Mouse (Mus musculus) bone marrow macrophage, adult 2 months (primary cell): ENCODE measurements around the gene Cfap126.

ENCODE experiments used
- CTCF ChIP-seq: IDR thresholded peaks from 2 replicates; pipeline ENCODE4 v1.5.1; 2012; ENCODE audit warnings: low read depth, mild to moderate bottlenecking, low read length, moderate library complexity
- POLR2A ChIP-seq: IDR thresholded peaks from 2 replicates; pipeline ENCODE4 v1.6.1; 2012; ENCODE audit warnings: mild to moderate bottlenecking, low read depth, low read length, borderline replicate concordance

DNA sequence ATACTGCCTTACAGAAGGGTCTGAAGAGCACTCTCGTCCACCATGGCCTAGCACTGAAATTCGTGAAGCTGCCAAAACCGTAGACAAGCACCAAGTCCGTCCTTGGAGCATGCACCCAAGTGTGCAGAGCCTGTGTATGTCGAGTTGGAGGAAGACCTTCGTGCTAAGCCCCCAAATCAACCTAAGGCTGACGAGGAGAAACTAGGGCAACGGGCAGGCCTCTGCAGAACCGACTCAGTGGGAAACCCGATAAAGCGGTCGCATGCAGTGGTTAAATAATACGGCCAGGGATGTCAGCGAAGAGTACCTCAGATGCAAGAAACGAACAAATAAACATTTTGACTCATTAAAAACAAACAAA, 3.1 kb upstream of the Cfap126 start:
- TF ChIP-seq POLR2A (no peak), CTCF (no peak)
